Mouse (Mus musculus) hindbrain, embryonic 12.5 days (tissue): ENCODE measurements at regions not wholly inside any gene's neighbourhood (a gene's known extent, or its start where the extent isn't known, plus 50 kb on each side); places are given as distances from the start of the nearest gene placed in this dataset.
"Not testable (repeated sequence)": the region's sequence is repeated elsewhere in the genome, so short reads cannot be mapped to it uniquely, and the experiment has no call there.

ENCODE experiments used
- ATAC-seq: fragments of 200-750 bp; cut with Nextera tagmentation; 2 replicates; pipeline ENCODE4 v1.8.0; 2017; ENCODE audit warnings: moderate TSS enrichment; ENCODE audit not compliant: low FRiP score
- H3K27ac ChIP-seq: fragments of 300-500 bp; sonication (generic); 2 replicates; pipeline ENCODE4 v1.5.1; 2016; ENCODE audit warnings: mild to moderate bottlenecking
- H3K27me3 ChIP-seq: fragments of 300-500 bp; sonication (generic); 2 replicates; pipeline ENCODE4 v1.6.1; 2016; ENCODE audit warnings: mild to moderate bottlenecking
- H3K36me3 ChIP-seq: fragments of 300-500 bp; sonication (generic); 2 replicates; pipeline ENCODE4 v1.6.1; 2016; ENCODE audit warnings: mild to moderate bottlenecking
- H3K4me1 ChIP-seq: fragments of 300-500 bp; sonication (generic); 2 replicates; pipeline ENCODE4 v1.6.1; 2016
- H3K4me2 ChIP-seq: fragments of 300-500 bp; sonication (generic); replicated peaks from 2 replicates; pipeline ENCODE4 v1.6.1; 2016; ENCODE audit warnings: mild to moderate bottlenecking
- H3K4me3 ChIP-seq: fragments of 300-500 bp; sonication (generic); 2 replicates; pipeline ENCODE4 v1.5.1; 2016; ENCODE audit warnings: mild to moderate bottlenecking
- H3K9ac ChIP-seq: fragments of 300-500 bp; sonication (generic); 2 replicates; pipeline ENCODE4 v1.6.1; 2016; ENCODE audit warnings: mild to moderate bottlenecking, moderate library complexity
- H3K9me3 ChIP-seq: fragments of 300-500 bp; sonication (generic); replicated peaks from 2 replicates; pipeline ENCODE4 v1.6.1; 2016; ENCODE audit warnings: mild to moderate bottlenecking
- WGBS: fragments of 180-500 bp; shearing (Covaris S2); methylation state at CpG from one replicate; pipeline ENCODE4 v1.1.7; 2016; 5-methylcytosine and 5-hydroxymethylcytosine counted together

DNA sequence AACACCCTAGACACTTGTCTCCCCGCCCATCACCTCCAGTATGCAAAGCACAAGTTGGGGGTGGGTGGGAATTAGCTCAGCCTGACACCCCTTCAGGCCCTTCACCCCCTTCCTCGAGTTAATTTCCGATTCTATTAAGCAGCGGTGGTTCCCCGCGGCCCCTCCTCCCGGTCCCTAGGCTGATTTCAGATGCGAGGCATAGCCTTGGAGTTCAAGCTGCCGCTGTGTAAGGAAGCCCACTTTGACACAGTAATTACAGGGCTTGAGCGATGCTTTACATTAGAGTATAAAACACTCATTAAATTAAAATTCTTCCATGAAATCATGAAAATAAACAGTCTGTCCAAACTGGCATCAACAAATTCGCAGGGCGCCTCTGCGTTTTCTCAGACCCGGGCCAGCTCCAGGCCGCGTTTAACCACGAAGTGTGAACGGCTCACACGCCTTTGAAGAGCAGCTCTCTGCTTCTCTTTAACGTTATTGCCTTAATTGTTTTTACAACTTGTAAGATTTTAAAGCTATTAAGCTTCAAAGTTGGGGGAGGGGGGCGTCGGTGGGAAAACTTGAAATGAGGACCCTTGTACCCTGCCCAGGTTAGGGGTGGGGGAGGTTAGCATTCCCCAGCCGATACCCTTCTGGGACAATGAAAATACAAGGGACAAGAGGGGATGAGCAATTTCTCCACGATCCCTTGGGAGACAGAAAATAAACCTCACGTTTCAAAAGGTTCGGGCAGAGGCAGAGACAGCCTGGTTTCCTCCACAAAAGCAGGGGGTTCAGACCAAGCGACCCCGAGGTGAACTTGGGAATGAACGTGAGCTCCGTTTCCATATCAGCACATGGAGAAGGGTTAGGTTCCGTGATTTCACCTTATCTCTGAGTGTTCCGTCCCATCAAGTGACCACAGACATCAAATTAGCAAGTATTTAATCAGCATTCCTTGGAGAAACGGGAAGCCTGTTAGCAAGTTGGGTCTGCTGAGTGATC lies 114.4 kb downstream of the Dicer1 start:
- H3K4me3 ChIP-seq: no peak overlapping the region
- peaks cover 15% of the 10 kb centered on the region for H3K27me3 ChIP-seq
- H3K27ac ChIP-seq: 0 out of 2 replicates have a peak overlapping the region, but pooled peaks have one; percentile 8
- no peaks in the 10 kb centered on the region for H3K9me3 ChIP-seq
- no peak overlapping the region for H3K9ac ChIP-seq
- H3K36me3 ChIP-seq: no peaks in the 10 kb centered on the region
- peak overlapping the region; percentile 38 for H3K4me2 ChIP-seq
- 10% methylated on average over 33 of the region's 33 CpGs for WGBS
- peaks cover 16% of the 10 kb centered on the region for H3K4me1 ChIP-seq
- ATAC-seq: peak; percentile 82

DNA sequence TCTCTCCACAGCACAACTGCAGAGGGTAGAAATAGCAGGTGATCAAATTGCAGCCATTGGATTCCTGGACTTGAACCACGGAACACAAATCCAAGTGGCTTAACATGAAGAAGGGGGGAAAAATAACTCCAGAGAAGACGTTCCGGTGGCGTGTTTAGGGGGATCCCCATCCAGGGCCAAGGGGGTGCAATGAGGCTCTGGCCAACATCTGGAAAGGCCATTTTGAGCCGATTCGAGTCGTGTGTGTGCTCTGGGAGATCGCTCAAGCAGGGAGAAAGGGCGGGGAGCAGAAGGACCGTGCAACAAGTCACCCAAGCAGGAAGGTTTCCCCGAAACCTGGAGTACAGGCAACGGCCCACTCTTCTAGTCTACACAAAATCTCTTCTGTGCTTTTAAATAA lies 115.3 kb downstream of the Dicer1 start:
- Histone ChIP-seq H3K4me3 (no peak overlapping the region), H3K36me3 (no peaks in the 10 kb centered on the region), H3K4me2 (no peak overlapping the region), H3K27me3 (peaks cover 15% of the 10 kb centered on the region), H3K27ac (no peak overlapping the region), H3K4me1 (peaks cover 16% of the 10 kb centered on the region), H3K9me3 (no peaks in the 10 kb centered on the region), H3K9ac (no peak overlapping the region)
- WGBS: 52% methylated on average over 12 of the region's 12 CpGs
- no peak for ATAC-seq

DNA sequence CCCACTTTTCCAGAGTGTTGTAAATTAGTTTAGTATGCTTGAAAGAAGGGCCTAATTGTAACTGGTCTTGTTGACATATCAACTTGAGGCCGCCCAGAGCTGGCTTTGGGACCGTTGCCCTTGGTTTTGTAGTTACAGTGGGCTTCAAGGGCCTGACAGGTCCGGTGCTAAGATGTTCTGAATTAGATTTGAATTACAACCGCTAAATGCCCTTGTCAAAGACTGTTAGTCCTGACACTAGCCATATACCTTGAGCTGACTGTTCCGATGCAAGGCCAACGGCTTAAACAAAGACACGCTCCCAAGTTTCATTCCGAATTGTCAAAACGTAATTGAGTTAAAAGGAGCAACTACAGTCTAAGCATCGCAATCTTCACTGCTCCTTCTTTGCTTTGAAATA lies 116.9 kb downstream of the Dicer1 start:
- H3K4me3 ChIP-seq: no peak overlapping the region
- no peaks in the 10 kb centered on the region for H3K36me3 ChIP-seq
- no peak overlapping the region for H3K4me2 ChIP-seq
- no peaks in the 10 kb centered on the region for H3K9me3 ChIP-seq
- H3K4me1 ChIP-seq: peaks cover 16% of the 10 kb centered on the region
- WGBS: 67% methylated on average over 10 of the region's 10 CpGs
- H3K27ac ChIP-seq: no peak overlapping the region
- H3K9ac ChIP-seq: no peak overlapping the region
- ATAC-seq: no peak
- peaks cover 15% of the 10 kb centered on the region for H3K27me3 ChIP-seq

DNA sequence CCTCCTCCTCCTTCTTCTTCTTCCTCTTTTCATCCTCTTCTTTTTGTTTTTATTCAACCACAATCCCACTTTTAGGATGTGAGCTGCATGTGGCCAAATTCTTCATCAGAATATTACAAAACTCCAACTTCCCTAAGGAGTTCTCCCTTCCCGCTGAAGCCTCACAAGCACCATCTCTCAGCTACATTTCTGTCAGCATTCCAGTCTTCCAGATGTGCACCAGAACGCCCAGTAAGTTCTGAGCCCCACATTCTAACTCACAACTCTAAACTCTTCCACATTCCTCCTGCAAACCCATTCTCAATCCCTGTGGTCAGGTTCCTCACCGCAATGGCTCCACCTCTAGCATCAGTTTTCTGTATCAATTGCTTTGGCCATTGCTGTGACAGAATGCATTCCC lies 121.2 kb downstream of the Dicer1 start:
- H3K9ac ChIP-seq: no peak overlapping the region
- H3K4me1 ChIP-seq: no peaks in the 10 kb centered on the region
- no peaks in the 10 kb centered on the region for H3K36me3 ChIP-seq
- H3K27me3 ChIP-seq: 0 out of 2 replicates have a peak, but pooled peaks cover 3% of the 10 kb centered on the region
- no peak overlapping the region for H3K4me3 ChIP-seq
- ATAC-seq: no peak
- no peak overlapping the region for H3K27ac ChIP-seq
- WGBS: 89% methylated on average over 3 of the region's 3 CpGs
- H3K9me3 ChIP-seq: no peaks in the 10 kb centered on the region
- H3K4me2 ChIP-seq: no peak overlapping the region

DNA sequence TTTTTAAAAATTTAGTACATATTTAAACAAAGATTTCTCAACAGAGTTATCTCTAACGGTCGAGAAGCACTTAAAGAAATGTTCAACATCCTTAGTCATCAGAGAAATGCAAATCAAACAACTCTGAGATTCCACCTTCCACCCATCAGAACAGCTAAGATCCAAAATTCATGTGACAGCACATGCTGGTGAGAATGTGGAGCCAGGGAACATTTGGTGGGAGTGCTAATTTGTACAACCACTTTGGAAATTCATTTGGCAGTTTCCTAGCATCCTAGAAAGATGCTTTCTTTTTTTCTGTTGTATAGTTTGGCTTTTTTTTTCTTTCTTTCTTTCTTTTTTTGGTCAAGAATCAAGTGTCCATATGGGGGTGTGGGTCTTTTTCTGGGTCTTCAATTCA lies 122.3 kb downstream of the Dicer1 start:
- H3K4me1 ChIP-seq: no peaks in the 10 kb centered on the region
- no peaks in the 10 kb centered on the region for H3K36me3 ChIP-seq
- 91% methylated on average over 2 of the region's 2 CpGs for WGBS
- H3K9ac ChIP-seq: no peak overlapping the region
- no peak overlapping the region for H3K4me2 ChIP-seq
- no peak overlapping the region for H3K4me3 ChIP-seq
- no peaks in the 10 kb centered on the region for H3K27me3 ChIP-seq
- H3K9me3 ChIP-seq: no peaks in the 10 kb centered on the region
- ATAC-seq: no peak
- H3K27ac ChIP-seq: no peak overlapping the region

DNA sequence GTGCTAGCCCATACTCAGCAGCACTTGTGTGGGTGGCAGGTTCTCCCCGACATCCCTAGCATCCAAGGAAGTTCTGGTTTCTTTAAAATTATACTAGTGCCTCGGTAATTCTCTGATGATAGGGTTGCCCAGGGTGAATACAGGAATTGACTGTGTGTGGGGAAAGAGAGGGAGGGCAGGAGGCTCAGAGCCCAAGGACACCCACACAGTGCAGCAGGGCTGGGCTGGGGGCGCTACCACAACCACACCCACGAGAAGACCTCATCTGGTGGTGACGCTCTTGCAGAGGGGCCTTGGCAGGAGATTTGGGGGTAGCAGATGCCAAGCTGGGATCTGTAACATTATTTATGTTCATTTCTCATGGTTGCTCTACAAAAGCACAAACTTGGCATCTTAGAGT lies 125.7 kb downstream of the Dicer1 start:
- no peak for ATAC-seq
- Histone ChIP-seq H3K4me2 (no peak overlapping the region), H3K4me3 (no peak overlapping the region), H3K27ac (no peak overlapping the region), H3K27me3 (peaks cover 5% of the 10 kb centered on the region; the same call in 1 of the 2 replicates), H3K36me3 (no peaks in the 10 kb centered on the region), H3K9ac (no peak overlapping the region), H3K9me3 (no peaks in the 10 kb centered on the region), H3K4me1 (peaks cover 4% of the 10 kb centered on the region)
- 93% methylated on average over 5 of the region's 5 CpGs for WGBS

DNA sequence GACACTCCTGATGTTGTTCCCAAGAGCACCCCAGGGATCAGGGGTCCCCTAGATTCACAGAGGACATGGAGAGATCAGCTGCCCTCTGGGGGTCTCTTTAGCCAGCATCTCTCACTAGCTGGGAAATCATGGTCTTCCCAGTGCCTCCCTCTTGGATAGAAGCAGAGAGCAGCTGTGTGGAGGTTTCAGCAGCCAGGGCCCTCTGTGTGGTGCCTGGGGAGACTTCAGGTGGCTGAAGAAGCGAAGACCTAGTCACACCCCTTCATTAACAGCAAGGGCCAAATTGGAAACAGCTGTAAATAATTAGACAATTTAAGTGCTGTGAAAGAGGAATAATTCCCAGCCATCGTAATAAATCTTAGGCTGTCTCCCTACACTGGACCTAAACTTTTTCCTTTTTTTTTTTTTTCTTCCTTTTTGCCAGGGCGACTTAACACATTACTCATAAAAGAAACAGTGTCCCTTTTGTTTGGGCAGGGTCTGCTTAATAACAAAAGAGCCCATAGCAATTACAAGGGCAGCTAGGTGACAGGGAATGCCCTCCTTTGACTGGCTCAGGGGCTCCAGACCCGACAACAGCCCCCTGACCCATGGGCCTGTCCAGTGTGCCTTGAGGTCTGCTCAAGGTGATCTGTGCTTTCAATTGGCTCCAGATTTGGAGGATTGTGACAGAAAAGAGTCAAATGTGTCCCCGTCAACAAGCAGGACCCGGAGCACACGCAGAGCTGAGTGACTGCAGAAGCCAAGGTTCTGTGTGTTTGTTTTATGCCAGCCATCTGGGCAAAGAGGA lies 127.7 kb downstream of the Dicer1 start:
- Histone ChIP-seq H3K9ac (no peak overlapping the region), H3K27ac (no peak overlapping the region), H3K4me1 (peaks cover 4% of the 10 kb centered on the region), H3K36me3 (no peaks in the 10 kb centered on the region), H3K9me3 (no peaks in the 10 kb centered on the region), H3K4me2 (no peak overlapping the region), H3K4me3 (no peak overlapping the region), H3K27me3 (peaks cover 5% of the 10 kb centered on the region; the same call in 1 of the 2 replicates)
- ATAC-seq: no peak
- 49% methylated on average over 7 of the region's 7 CpGs for WGBS

DNA sequence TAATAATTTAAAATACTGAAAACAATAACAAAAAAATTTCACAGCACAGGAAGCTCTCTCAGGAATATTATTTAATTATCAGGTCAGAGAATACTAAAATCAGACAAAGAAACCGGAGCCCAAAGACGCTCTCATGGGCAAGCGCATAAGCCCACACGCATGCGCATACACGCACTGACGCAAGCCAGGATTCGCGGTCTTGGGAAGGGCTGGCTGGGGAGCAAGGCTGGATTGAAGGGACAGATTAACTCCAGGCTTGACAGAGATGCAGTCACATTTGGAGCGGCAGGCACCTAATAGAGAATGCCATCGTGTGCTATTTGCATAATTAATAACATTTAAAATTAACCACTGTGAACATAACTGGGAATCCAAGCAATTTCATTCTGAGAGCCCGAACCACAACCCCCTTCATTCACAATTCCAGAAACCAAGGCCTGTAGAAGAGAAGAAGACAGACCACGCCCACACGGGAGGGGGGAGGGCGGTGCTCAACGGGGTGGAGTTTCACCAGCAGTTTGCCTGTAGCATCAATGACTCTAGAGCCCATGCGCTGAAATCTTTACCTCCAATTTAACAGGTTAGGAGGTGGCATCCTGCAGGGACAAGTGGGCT lies 134.5 kb downstream of the Dicer1 start:
- peak overlapping the region; percentile 9; the same call in 1 of the 2 replicates for H3K4me3 ChIP-seq
- 13% methylated on average over 17 of the region's 17 CpGs for WGBS
- H3K9ac ChIP-seq: peak overlapping the region; percentile 1; the same call in 1 of the 2 replicates
- peak; percentile 95 for ATAC-seq
- 0 out of 2 replicates have a peak, but pooled peaks cover 4% of the 10 kb centered on the region for H3K9me3 ChIP-seq
- no peaks in the 10 kb centered on the region for H3K36me3 ChIP-seq
- H3K27me3 ChIP-seq: peaks cover 7% of the 10 kb centered on the region; the same call in 1 of the 2 replicates
- peaks cover 3% of the 10 kb centered on the region; the same call in 1 of the 2 replicates for H3K4me1 ChIP-seq
- peak overlapping the region; percentile 69 for H3K27ac ChIP-seq
- peak overlapping the region; percentile 38 for H3K4me2 ChIP-seq

DNA sequence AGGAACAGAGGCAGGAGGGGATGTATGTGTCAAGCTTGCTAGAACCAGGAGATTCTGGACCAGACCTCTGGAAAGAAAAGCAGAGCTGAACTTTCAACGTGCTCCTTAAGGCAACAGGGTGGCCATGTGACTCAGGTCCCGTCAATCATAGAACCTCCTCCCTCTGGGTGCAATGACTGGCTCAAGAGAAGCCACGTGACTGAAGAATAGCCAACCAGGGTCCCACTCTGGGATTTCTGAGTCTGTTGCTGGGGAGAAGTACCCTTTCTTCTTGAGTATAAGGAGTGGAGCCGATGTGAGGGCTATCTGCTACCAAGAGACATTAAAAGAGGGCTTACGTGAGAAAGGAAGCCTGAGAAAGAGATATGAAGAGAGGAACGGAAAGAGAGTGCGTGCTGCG lies 137.5 kb downstream of the Dicer1 start:
- Histone ChIP-seq H3K9ac (no peak overlapping the region), H3K9me3 (0 out of 2 replicates have a peak, but pooled peaks cover 8% of the 10 kb centered on the region), H3K4me3 (no peak overlapping the region), H3K27me3 (0 out of 2 replicates have a peak, but pooled peaks cover 7% of the 10 kb centered on the region), H3K4me1 (peaks cover 6% of the 10 kb centered on the region), H3K27ac (no peak overlapping the region), H3K4me2 (no peak overlapping the region), H3K36me3 (no peaks in the 10 kb centered on the region)
- no peak for ATAC-seq
- WGBS: 72% methylated on average over 8 of the region's 8 CpGs

DNA sequence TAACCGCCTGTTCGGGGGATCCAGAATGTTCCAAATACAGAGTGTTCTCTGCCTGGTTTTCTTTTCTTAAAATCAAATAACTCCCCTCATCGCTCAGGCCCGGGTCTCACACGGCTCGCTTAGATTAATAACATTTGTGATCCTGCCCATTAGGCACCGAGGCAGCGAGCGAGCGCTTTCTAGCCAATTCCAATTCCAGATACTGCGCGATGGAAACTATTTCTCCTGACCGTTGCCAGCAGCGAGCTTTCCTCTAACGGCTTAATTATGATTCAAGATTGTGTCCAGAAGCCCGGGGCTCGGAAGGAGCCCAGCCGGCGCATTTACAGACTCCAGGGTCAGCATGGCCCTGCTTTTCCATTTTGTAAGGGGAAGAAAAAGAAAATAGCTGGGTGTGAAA lies 136.6 kb upstream of the Gsc start:
- Histone ChIP-seq H3K27me3 (0 out of 2 replicates have a peak, but pooled peaks cover 7% of the 10 kb centered on the region), H3K4me3 (no peak overlapping the region), H3K9ac (no peak overlapping the region), H3K9me3 (0 out of 2 replicates have a peak, but pooled peaks cover 8% of the 10 kb centered on the region), H3K36me3 (no peaks in the 10 kb centered on the region), H3K4me2 (no peak overlapping the region), H3K4me1 (peaks cover 6% of the 10 kb centered on the region; the same call in 1 of the 2 replicates), H3K27ac (no peak overlapping the region; the same call in 1 of the 2 replicates)
- 65% methylated on average over 19 of the region's 19 CpGs for WGBS
- no peak for ATAC-seq

DNA sequence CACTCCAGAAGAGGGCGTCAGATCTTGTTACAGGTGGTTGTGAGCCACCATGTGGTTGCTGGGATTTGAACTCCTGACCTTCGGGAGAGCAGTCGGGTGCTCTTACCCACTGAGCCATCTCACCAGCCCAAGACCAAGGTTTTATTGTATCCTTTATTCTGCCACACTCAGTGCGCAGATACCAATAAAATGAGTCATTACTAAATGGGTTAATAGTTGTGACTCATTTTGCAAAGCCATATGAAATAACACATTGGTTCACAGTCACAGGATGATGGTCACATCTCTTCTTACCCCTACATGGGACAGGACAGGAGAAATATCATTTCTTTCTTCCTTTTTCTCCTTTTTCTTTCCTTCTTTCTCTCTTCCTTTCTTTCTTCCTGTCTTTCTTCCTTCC lies 135.8 kb upstream of the Gsc start:
- H3K27me3 ChIP-seq, ATAC-seq, H3K4me3 ChIP-seq, H3K36me3 ChIP-seq, H3K9ac ChIP-seq, H3K4me1 ChIP-seq, H3K4me2 ChIP-seq, H3K27ac ChIP-seq, H3K9me3 ChIP-seq: not testable (repeated sequence)
- WGBS: 96% methylated on average over 4 of the region's 4 CpGs

DNA sequence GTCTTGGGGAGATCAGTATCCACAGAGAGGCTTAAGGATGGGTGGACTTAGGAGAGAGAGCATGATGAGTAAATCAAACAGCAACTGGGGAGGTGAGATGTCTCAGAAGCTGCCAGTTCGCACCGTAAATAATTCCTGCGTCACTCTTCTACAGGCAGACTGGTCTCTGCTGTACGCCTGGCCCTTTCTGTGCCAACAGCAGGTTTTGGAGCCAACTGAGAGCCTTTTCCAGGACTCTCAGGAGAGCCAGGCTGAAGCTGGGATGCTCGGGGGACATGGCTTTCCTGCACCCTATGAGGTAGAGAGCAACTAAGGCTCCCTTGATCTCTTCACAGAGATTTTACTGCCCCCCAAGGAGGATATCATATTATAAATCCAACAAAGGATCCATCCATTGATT lies 134.3 kb upstream of the Gsc start:
- Histone ChIP-seq H3K4me3 (no peak overlapping the region), H3K27ac (no peak overlapping the region), H3K4me1 (peaks cover 6% of the 10 kb centered on the region; the same call in 1 of the 2 replicates), H3K27me3 (0 out of 2 replicates have a peak, but pooled peaks cover 3% of the 10 kb centered on the region), H3K4me2 (no peak overlapping the region), H3K36me3 (no peaks in the 10 kb centered on the region), H3K9me3 (0 out of 2 replicates have a peak, but pooled peaks cover 6% of the 10 kb centered on the region), H3K9ac (no peak overlapping the region)
- no peak for ATAC-seq
- WGBS: 92% methylated on average over 5 of the region's 5 CpGs
